20 mouse cellular contexts compared by ENCODE assay signal in genomic region chr8:83521310-83521709, GRCm38 (mm10). TPM values are rescaled to one million over a fixed set of nuclear protein-coding genes. Genes with fewer than 3 reads are reported as not detected.
"Had no signal": no experiment of that assay in that cellular context is flagged by ENCODE, and none has a peak within 500 bp of the region (broad histone marks: within the 10 kb centered on the region; RNA-seq: fewer than 3 reads in every experiment).

No protein-coding gene starts in this region.

- H3K27ac ChIP-seq: limb, embryonic 15.5 days; liver, embryonic 12.5 days; liver, embryonic 14.5 days; midbrain, embryonic 10.5 days; midbrain, embryonic 12.5 days; neural tube, embryonic 13.5 days; neural tube, embryonic 15.5 days; stomach, embryonic 15.5 days had no signal

- H3K36me3 ChIP-seq: limb, embryonic 15.5 days; liver, embryonic 12.5 days; midbrain, embryonic 10.5 days; midbrain, embryonic 12.5 days; neural tube, embryonic 13.5 days; neural tube, embryonic 15.5 days; stomach, embryonic 15.5 days had no signal

- H3K27me3 ChIP-seq: limb, embryonic 15.5 days; liver, embryonic 12.5 days; midbrain, embryonic 12.5 days; neural tube, embryonic 13.5 days; neural tube, embryonic 15.5 days; stomach, embryonic 15.5 days had no signal

- H3K4me1 ChIP-seq: limb, embryonic 15.5 days; liver, embryonic 12.5 days; midbrain, embryonic 10.5 days; midbrain, embryonic 12.5 days; neural tube, embryonic 13.5 days; neural tube, embryonic 15.5 days; stomach, embryonic 15.5 days had no signal

- H3K4me2 ChIP-seq: limb, embryonic 15.5 days; liver, embryonic 12.5 days; midbrain, embryonic 12.5 days; neural tube, embryonic 13.5 days; neural tube, embryonic 15.5 days; stomach, embryonic 15.5 days had no signal

- H3K9ac ChIP-seq: limb, embryonic 15.5 days; liver, embryonic 12.5 days; liver, embryonic 14.5 days; midbrain, embryonic 12.5 days; neural tube, embryonic 13.5 days; neural tube, embryonic 15.5 days; stomach, embryonic 15.5 days had no signal

- H3K9me3 ChIP-seq: limb, embryonic 15.5 days; liver, embryonic 12.5 days; midbrain, embryonic 12.5 days; stomach, embryonic 15.5 days had no signal

- ATAC-seq: liver, embryonic 12.5 days; midbrain, embryonic 16.5 days had no signal

- DNase-seq: midbrain, embryonic 14.5 days; right cerebral cortex, postnatal 14 days; thymus, adult 18-20 months; thymus, postnatal 14 days; thymus, postnatal 36 days had no signal

- H3K4me3 ChIP-seq: limb, embryonic 15.5 days; liver, embryonic 12.5 days; midbrain, embryonic 10.5 days; midbrain, embryonic 12.5 days; myocyte; neural tube, embryonic 13.5 days; neural tube, embryonic 15.5 days; stomach, embryonic 15.5 days had no signal

RNA-seq across cellular contexts. Expression of gene Olfr370, which starts 14.3 kb away (rescaled TPM):
- polyA plus RNA-seq: limb, embryonic 15.5 days; liver, adult 2 months; liver, embryonic 12.5 days; liver, embryonic 14.5 days; liver, embryonic 16.5 days; midbrain, embryonic 10.5 days; midbrain, embryonic 12.5 days; midbrain, embryonic 14.5 days; midbrain, embryonic 16.5 days; myocyte; neural tube, embryonic 11.5 days; neural tube, embryonic 15.5 days; spleen, adult 2 months; stomach, embryonic 15.5 days; thymus, postnatal 0 days had no signal
